Mouse (Mus musculus): ENCODE measurements at regions not wholly inside any gene's neighbourhood (a gene's known extent, or its start where the extent isn't known, plus 50 kb on each side); places are given as distances from the start of the nearest gene placed in this dataset.
"Not testable (repeated sequence)": the region's sequence is repeated elsewhere in the genome, so short reads cannot be mapped to it uniquely, and the experiment has no call there.

DNA sequence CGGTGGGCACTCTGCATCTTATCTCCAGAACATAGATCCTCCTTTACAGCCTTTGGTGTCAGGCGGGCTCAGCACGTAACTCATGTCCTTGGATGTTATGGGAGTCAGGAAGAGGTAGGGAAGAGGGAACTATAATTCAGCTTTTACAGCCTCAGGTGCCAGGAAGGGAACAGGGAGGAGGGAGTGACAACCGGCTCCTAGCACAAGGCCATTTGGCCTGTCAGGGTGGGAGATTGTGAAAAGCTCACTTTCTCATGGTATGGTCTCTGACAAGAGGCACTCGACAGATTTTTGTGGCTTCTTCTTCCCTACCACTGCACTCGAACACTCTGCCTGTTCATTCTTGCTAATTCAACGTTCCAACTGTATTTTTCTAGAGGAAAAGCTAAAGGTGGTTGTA is 845.6 kb downstream of the Rab28 start:
- H3K9me3 ChIP-seq (ENCODE audit: control insufficient read depth, low read depth, low read length); ATAC-seq (ENCODE audit: insufficient number of reproducible peaks, insufficient read depth, low FRiP score, low read depth); H3K27ac ChIP-seq (ENCODE audit: low read length); H3K4me3 ChIP-seq (ENCODE audit: low read depth, low read length); H3K4me1 ChIP-seq (ENCODE audit: control insufficient read depth, insufficient read depth, low read length); H3K9ac ChIP-seq (replicated peaks; ENCODE audit: low read depth, low read length); H3K36me3 ChIP-seq (ENCODE audit: control insufficient read depth, insufficient read depth, low read length); H3K4me2 ChIP-seq (replicated peaks; ENCODE audit: low read depth, low read length); H3K27me3 ChIP-seq (ENCODE audit: control insufficient read depth, insufficient read depth, low read length): not testable (repeated sequence)
- WGBS: 89% methylated on average over 7 of the region's 7 CpGs
